Mouse (Mus musculus) hindbrain, embryonic 11.5 days (tissue): ENCODE data around the gene Birc7. TPM values are rescaled to one million over a fixed set of nuclear protein-coding genes. Genes with fewer than 3 reads are reported as not detected.

ENCODE experiments used
- ATAC-seq: fragments of 200-750 bp; cut with Nextera tagmentation; 2 replicates; pipeline ENCODE4 v1.8.0; 2017; ENCODE audit warnings: mild to moderate bottlenecking, moderate TSS enrichment, moderate library complexity; ENCODE audit not compliant: low FRiP score
- DNase-seq: peaks from one replicate; pipeline ENCODE4 v3.0.0-alpha.2; 2015; ENCODE audit warnings: low spot score
- H3K27ac ChIP-seq: fragments of 300-500 bp; sonication (generic); 2 replicates; pipeline ENCODE4 v1.5.1; 2014; ENCODE audit warnings: mild to moderate bottlenecking, low read depth, low read length
- H3K27me3 ChIP-seq: fragments of 300-500 bp; sonication (generic); 2 replicates; pipeline ENCODE4 v1.6.1; 2014; ENCODE audit warnings: mild to moderate bottlenecking, low read length, moderate library complexity, mixed read lengths; ENCODE audit not compliant: control insufficient read depth, insufficient read depth
- H3K36me3 ChIP-seq: fragments of 300-500 bp; sonication (generic); 2 replicates; pipeline ENCODE4 v1.6.1; 2014; ENCODE audit warnings: mild to moderate bottlenecking, low read length, moderate library complexity, mixed read lengths; ENCODE audit not compliant: control insufficient read depth, insufficient read depth
- H3K4me1 ChIP-seq: fragments of 300-500 bp; sonication (generic); replicated peaks from 2 replicates; pipeline ENCODE4 v1.6.1; 2014; ENCODE audit warnings: low read length, mixed read lengths; ENCODE audit not compliant: control insufficient read depth, insufficient read depth
- H3K4me2 ChIP-seq: fragments of 300-500 bp; sonication (generic); replicated peaks from 2 replicates; pipeline ENCODE4 v1.6.1; 2014; ENCODE audit warnings: mild to moderate bottlenecking, low read depth, low read length
- H3K4me3 ChIP-seq: fragments of 300-500 bp; sonication (generic); 2 replicates; pipeline ENCODE4 v1.5.1; 2014; ENCODE audit warnings: low read depth, low read length
- H3K9ac ChIP-seq: fragments of 300-500 bp; sonication (generic); 2 replicates; pipeline ENCODE4 v1.6.1; 2014; ENCODE audit warnings: low read depth, low read length
- H3K9me3 ChIP-seq: fragments of 300-500 bp; sonication (generic); 2 replicates; pipeline ENCODE4 v1.6.1; 2016; ENCODE audit warnings: low read length; ENCODE audit not compliant: control insufficient read depth
- WGBS: fragments of 180-500 bp; shearing (Covaris S2); extraction: QIAGEN DNeasy Blood & Tissue Kit; methylation state at CpG from one replicate; pipeline ENCODE4 v1.1.7; 2014; 5-methylcytosine and 5-hydroxymethylcytosine counted together
- polyA plus RNA-seq: library from polyadenylated mRNA; unstranded; fragments of >200 nt; fragmentation: Nextera tagmentation; extraction: Ambion mirVana; gene quantifications from 2 replicates; pipeline ENCODE4 v1.2.1, GENCODE M21; 2014

Gene Birc7
- polyA plus RNA-seq, 1 experiment from 2014 or later = 0.65 TPM

DNA sequence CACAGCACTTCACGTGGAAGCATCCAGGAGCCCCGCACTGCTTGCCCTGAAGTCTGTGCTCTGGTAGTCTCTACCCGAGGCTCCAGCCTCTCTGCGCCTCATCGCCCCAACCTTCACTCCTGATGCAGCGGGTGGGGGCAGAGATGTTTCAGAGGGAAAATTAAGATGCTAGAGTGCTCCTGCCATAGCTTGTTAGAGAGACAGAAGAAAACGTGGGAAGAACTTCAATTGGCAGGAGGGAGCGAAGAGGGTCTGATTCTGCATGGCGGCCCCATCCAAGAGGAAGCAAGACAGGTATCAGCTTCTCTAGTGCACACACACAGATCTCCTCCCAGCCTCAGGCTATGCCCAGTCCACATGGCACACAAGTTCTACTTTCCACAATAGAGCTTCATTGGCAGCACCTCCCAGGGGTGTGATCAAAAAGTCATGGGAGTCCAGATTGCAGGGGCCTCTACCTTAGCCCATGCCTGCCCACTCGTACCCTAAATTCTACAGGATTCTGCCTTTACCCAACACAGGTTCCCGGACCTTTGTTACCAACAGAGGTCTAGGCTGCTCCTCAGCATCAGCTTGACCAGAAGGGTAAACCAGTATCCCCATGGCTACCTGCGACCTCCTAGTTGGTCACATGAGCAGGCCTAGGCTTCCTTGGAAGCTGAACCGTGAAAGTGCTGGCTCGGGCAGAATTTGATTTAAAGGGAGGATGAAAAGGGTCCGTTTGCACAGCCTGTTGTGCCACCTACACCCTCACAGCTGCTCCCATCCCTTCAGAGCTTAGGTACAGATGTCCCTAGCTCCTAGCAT lies 31.8 kb upstream of the Birc7 start:
- 70% methylated on average over 15 of the region's 15 CpGs for whole genome bisulfite sequencing
- Histone ChIP-seq H3K9ac (no peak overlapping the region), H3K4me1 (peaks cover 7% of the 10 kb centered on the region), H3K36me3 (no peaks in the 10 kb centered on the region), H3K4me3 (no peak overlapping the region), H3K27me3 (peaks cover 7% of the 10 kb centered on the region; the same call in 1 of the 2 replicates), H3K27ac (0 out of 2 replicates have a peak overlapping the region, but pooled peaks have one; percentile 30), H3K4me2 (no peak overlapping the region), H3K9me3 (no peaks in the 10 kb centered on the region)
- no peak for DNase-seq
- no peak for ATAC-seq

- H3K27me3 ChIP-seq = peaks cover 7% of the 10 kb centered on the region; the same call in 1 of the 2 replicates
- ATAC-seq (no peak), DNase-seq (no peak)
- H3K9ac ChIP-seq = no peak overlapping the region
- H3K4me2 ChIP-seq = no peak overlapping the region
- no peak overlapping the region for H3K4me3 ChIP-seq
- no peaks in the 10 kb centered on the region for H3K9me3 ChIP-seq
- H3K4me1 ChIP-seq = peaks cover 7% of the 10 kb centered on the region
- 81% methylated on average over 6 of the region's 6 CpGs for WGBS
- H3K36me3 ChIP-seq = no peaks in the 10 kb centered on the region
- H3K27ac ChIP-seq = no peak overlapping the region
These were observed 31.0 kb upstream of the Birc7 start for GRCm38 (mm10) chr2:180897857-180898256.

GRCm38 (mm10) chr2:180902086-180902485 lies 26.7 kb upstream of the Birc7 start:
- no peak overlapping the region for H3K4me3 ChIP-seq
- 0 out of 2 replicates have a peak, but pooled peaks cover 2% of the 10 kb centered on the region for H3K36me3 ChIP-seq

GRCm38 (mm10) chr2:180904435-180905208 lies 24.2 kb upstream of the Birc7 start:
- DNase-seq (no peak), ATAC-seq (no peak)
- 93% methylated on average over 18 of the region's 18 CpGs for WGBS
- no peak overlapping the region for H3K4me3 ChIP-seq
- H3K9me3 ChIP-seq = no peaks in the 10 kb centered on the region
- H3K4me1 ChIP-seq = no peaks in the 10 kb centered on the region
- H3K27me3 ChIP-seq = no peaks in the 10 kb centered on the region
- no peak overlapping the region for H3K9ac ChIP-seq
- H3K27ac ChIP-seq = no peak overlapping the region
- 0 out of 2 replicates have a peak, but pooled peaks cover 2% of the 10 kb centered on the region for H3K36me3 ChIP-seq
- H3K4me2 ChIP-seq = no peak overlapping the region

More at GRCm38 (mm10) chr2:180902086-180902485, 26.7 kb upstream of the Birc7 start:
- WGBS = 44% methylated on average over 2 of the region's 2 CpGs
- DNase-seq (peak; percentile 70), ATAC-seq (no peak)
- Histone ChIP-seq H3K4me2 (no peak overlapping the region), H3K9ac (no peak overlapping the region), H3K4me1 (no peaks in the 10 kb centered on the region), H3K9me3 (no peaks in the 10 kb centered on the region), H3K27ac (no peak overlapping the region), H3K27me3 (no peaks in the 10 kb centered on the region)

GRCm38 (mm10) chr2:180905556-180906221 lies 23.1 kb upstream of the Birc7 start:
- Histone ChIP-seq H3K4me1 (no peaks in the 10 kb centered on the region), H3K4me2 (no peak overlapping the region), H3K9ac (no peak overlapping the region), H3K27me3 (no peaks in the 10 kb centered on the region), H3K36me3 (0 out of 2 replicates have a peak, but pooled peaks cover 2% of the 10 kb centered on the region), H3K9me3 (no peaks in the 10 kb centered on the region), H3K4me3 (no peak overlapping the region), H3K27ac (0 out of 2 replicates have a peak overlapping the region, but pooled peaks have one; percentile 24)
- ATAC-seq (peak; percentile 71), DNase-seq (no peak)
- WGBS = 56% methylated on average over 5 of the region's 5 CpGs

DNA sequence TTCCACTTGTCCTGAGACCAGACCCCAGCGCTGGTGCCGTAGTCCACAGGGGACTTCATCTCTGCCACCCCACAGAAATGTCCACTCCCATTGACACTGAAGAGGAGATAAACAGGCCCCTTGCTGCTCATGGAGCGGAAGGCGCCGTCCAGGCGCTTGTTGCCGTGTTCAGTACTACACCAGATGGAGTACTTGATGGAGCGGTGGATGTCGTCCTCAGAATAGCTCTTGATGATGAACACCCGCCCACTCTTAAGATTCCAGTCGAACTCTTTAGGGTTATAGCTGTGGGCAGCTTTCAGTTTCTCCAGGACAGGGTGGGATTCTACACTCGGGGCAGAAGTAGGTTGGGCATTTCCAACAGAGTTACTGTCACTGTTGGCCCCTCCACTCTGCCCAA lies 17.9 kb upstream of the Birc7 start:
- DNase-seq = no peak
- H3K27ac ChIP-seq = no peak overlapping the region
- no peak for ATAC-seq
- WGBS = 93% methylated on average over 12 of the region's 12 CpGs
- H3K27me3 ChIP-seq = no peaks in the 10 kb centered on the region
- H3K4me1 ChIP-seq = no peaks in the 10 kb centered on the region
- no peak overlapping the region for H3K4me3 ChIP-seq
- H3K9ac ChIP-seq = no peak overlapping the region
- H3K9me3 ChIP-seq = no peaks in the 10 kb centered on the region
- peaks cover 17% of the 10 kb centered on the region for H3K36me3 ChIP-seq
- no peak overlapping the region for H3K4me2 ChIP-seq

DNA sequence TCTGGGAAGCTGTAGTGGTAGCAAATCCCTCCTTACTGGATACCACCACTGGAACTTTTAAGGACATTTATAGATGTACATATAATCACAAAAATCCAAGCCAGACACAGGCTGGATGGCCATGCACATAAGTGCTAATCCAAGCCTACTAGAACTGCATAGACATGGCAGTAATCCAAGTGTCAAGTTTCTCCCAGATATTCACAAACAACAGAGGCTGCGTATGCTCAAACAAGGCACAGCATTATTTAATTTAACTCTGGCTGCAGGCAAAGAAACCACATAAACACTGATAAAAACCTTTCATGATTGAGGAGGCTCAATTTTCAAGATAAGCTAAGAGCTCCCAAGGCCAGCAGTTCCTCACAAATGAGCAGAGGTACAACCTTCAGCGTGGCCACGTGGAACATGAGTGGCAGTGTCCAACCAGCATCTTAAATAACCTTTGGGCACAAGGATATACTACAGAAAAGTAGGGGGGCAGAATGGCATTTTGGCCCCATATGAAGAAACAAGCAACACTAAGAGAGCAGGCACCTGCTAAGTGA lies 12.9 kb upstream of the Birc7 start:
- Histone ChIP-seq H3K9ac (no peak overlapping the region), H3K4me3 (no peak overlapping the region), H3K36me3 (peaks cover 16% of the 10 kb centered on the region), H3K27me3 (no peaks in the 10 kb centered on the region), H3K27ac (no peak overlapping the region), H3K9me3 (no peaks in the 10 kb centered on the region), H3K4me2 (no peak overlapping the region), H3K4me1 (no peaks in the 10 kb centered on the region)
- WGBS = 93% methylated on average over 3 of the region's 3 CpGs
- ATAC-seq (no peak), DNase-seq (no peak)
